Mouse (Mus musculus): ENCODE results near the gene Eif2b5. TPM values are rescaled to one million over a fixed set of nuclear protein-coding genes. Genes with fewer than 3 reads are reported as not detected.
"Not testable (repeated sequence)": the region's sequence is repeated elsewhere in the genome, so short reads cannot be mapped to it uniquely, and the experiment has no call there.

Eif2b5 gene
- 158 and 160 TPM in 2 replicates for polyA plus RNA-seq (2016; fragmentation: Nextera tagmentation; extraction: Ambion mirVana)

GRCm38 (mm10) chr16:20498677-20499475 is at the start of gene Eif2b5:
TSS of gene Eif2b5 (plus strand) at chr16:20498817.
- peaks cover 15% of the 10 kb centered on the region for H3K27me3 ChIP-seq (ENCODE audit: poor library complexity, severe bottlenecking)
- peaks cover 26% of the 10 kb centered on the region for H3K4me1 ChIP-seq
- DNase-seq (ENCODE audit: extremely low spot score, low spot score): peak; percentile 88
- peak within 1 kb of the TSS; percentile 86 for H3K4me3 ChIP-seq
- peak within 1 kb of the TSS; percentile 93 for H3K27ac ChIP-seq
- under 1% methylated on average over 49 of the region's 49 CpGs for WGBS
- H3K9me3 ChIP-seq: no peaks in the 10 kb centered on the region
- peaks cover 39% of the 10 kb centered on the region for H3K36me3 ChIP-seq (replicated peaks)

GRCm38 (mm10) chr16:20451774-20452173 is 46.8 kb upstream of the Eif2b5 start:
- Histone ChIP-seq H3K4me3 (no peak overlapping the region), H3K27me3 (ENCODE audit: poor library complexity, severe bottlenecking) (no peaks in the 10 kb centered on the region), H3K9me3 (no peaks in the 10 kb centered on the region), H3K27ac (no peak overlapping the region), H3K4me1 (0 out of 2 replicates have a peak, but pooled peaks cover 3% of the 10 kb centered on the region), H3K36me3 (replicated peaks) (no peaks in the 10 kb centered on the region)
- WGBS: 84% methylated on average over 6 of the region's 6 CpGs
- DNase-seq (ENCODE audit: extremely low spot score, low spot score): no peak

- Histone ChIP-seq H3K27ac (no peak overlapping the region), H3K4me3 (no peak overlapping the region), H3K9me3 (no peaks in the 10 kb centered on the region), H3K36me3 (replicated peaks) (no peaks in the 10 kb centered on the region), H3K4me1 (0 out of 2 replicates have a peak, but pooled peaks cover under 1% of the 10 kb centered on the region), H3K27me3 (ENCODE audit: poor library complexity, severe bottlenecking) (no peaks in the 10 kb centered on the region)
- WGBS: 95% methylated on average over 6 of the region's 6 CpGs
- no peak for DNase-seq (ENCODE audit: extremely low spot score, low spot score)
Measured at GRCm38 (mm10) chr16:20454155-20454654, 44.4 kb upstream of the Eif2b5 start.

- Histone ChIP-seq H3K36me3 (replicated peaks) (no peaks in the 10 kb centered on the region), H3K4me1 (no peaks in the 10 kb centered on the region), H3K4me3 (no peak overlapping the region), H3K27ac (no peak overlapping the region), H3K9me3 (no peaks in the 10 kb centered on the region), H3K27me3 (ENCODE audit: poor library complexity, severe bottlenecking) (no peaks in the 10 kb centered on the region)
- WGBS: 57% methylated on average over 1 of the region's 1 CpGs
- no peak for DNase-seq (ENCODE audit: extremely low spot score, low spot score)
Measured at GRCm38 (mm10) chr16:20456106-20456505, 42.5 kb upstream of the Eif2b5 start.

GRCm38 (mm10) chr16:20458736-20459135 is 39.9 kb upstream of the Eif2b5 start:
- not testable (repeated sequence) for H3K4me1 ChIP-seq; H3K9me3 ChIP-seq; H3K27me3 ChIP-seq (ENCODE audit: poor library complexity, severe bottlenecking); DNase-seq (ENCODE audit: extremely low spot score, low spot score); H3K4me3 ChIP-seq; H3K27ac ChIP-seq; H3K36me3 ChIP-seq (replicated peaks)
- WGBS: 98% methylated on average over 5 of the region's 5 CpGs

- no peak for DNase-seq (ENCODE audit: extremely low spot score, low spot score)
- no peak overlapping the region for H3K4me3 ChIP-seq
- H3K36me3 ChIP-seq (replicated peaks): no peaks in the 10 kb centered on the region
- no peaks in the 10 kb centered on the region for H3K9me3 ChIP-seq
- H3K27ac ChIP-seq: no peak overlapping the region
- no peaks in the 10 kb centered on the region for H3K27me3 ChIP-seq (ENCODE audit: poor library complexity, severe bottlenecking)
- no peaks in the 10 kb centered on the region for H3K4me1 ChIP-seq
Measured at GRCm38 (mm10) chr16:20464725-20465124, 33.9 kb upstream of the Eif2b5 start.

- DNase-seq (ENCODE audit: extremely low spot score, low spot score): no peak
- H3K4me3 ChIP-seq: no peak overlapping the region
- no peaks in the 10 kb centered on the region for H3K36me3 ChIP-seq (replicated peaks)
- H3K4me1 ChIP-seq: no peaks in the 10 kb centered on the region
- no peak overlapping the region for H3K27ac ChIP-seq
- no peaks in the 10 kb centered on the region for H3K27me3 ChIP-seq (ENCODE audit: poor library complexity, severe bottlenecking)
- H3K9me3 ChIP-seq: no peaks in the 10 kb centered on the region
- 89% methylated on average over 2 of the region's 2 CpGs for WGBS
Measured at GRCm38 (mm10) chr16:20470981-20471380, 27.6 kb upstream of the Eif2b5 start.

GRCm38 (mm10) chr16:20471686-20472085 is 26.9 kb upstream of the Eif2b5 start:
- Histone ChIP-seq H3K4me1 (no peaks in the 10 kb centered on the region), H3K36me3 (replicated peaks) (no peaks in the 10 kb centered on the region), H3K4me3 (no peak overlapping the region), H3K27me3 (ENCODE audit: poor library complexity, severe bottlenecking) (no peaks in the 10 kb centered on the region), H3K9me3 (no peaks in the 10 kb centered on the region), H3K27ac (no peak overlapping the region)
- WGBS: 80% methylated on average over 1 of the region's 1 CpGs
- no peak for DNase-seq (ENCODE audit: extremely low spot score, low spot score)

- Histone ChIP-seq H3K36me3 (replicated peaks) (no peaks in the 10 kb centered on the region), H3K27me3 (ENCODE audit: poor library complexity, severe bottlenecking) (no peaks in the 10 kb centered on the region), H3K27ac (no peak overlapping the region), H3K9me3 (no peaks in the 10 kb centered on the region), H3K4me1 (peaks cover 9% of the 10 kb centered on the region; the same call in 1 of the 2 replicates), H3K4me3 (no peak overlapping the region)
- DNase-seq (ENCODE audit: extremely low spot score, low spot score): no peak
- WGBS: 91% methylated on average over 1 of the region's 1 CpGs
Measured at GRCm38 (mm10) chr16:20473748-20474147, 24.9 kb upstream of the Eif2b5 start.

GRCm38 (mm10) chr16:20474211-20474610 is 24.4 kb upstream of the Eif2b5 start:
- no peak overlapping the region for H3K4me3 ChIP-seq
- H3K36me3 ChIP-seq (replicated peaks): no peaks in the 10 kb centered on the region
- no peak overlapping the region for H3K27ac ChIP-seq
- no peaks in the 10 kb centered on the region for H3K27me3 ChIP-seq (ENCODE audit: poor library complexity, severe bottlenecking)
- DNase-seq (ENCODE audit: extremely low spot score, low spot score): no peak
- H3K9me3 ChIP-seq: no peaks in the 10 kb centered on the region
- WGBS: 96% methylated on average over 8 of the region's 8 CpGs
- peaks cover 9% of the 10 kb centered on the region; the same call in 1 of the 2 replicates for H3K4me1 ChIP-seq

- Histone ChIP-seq H3K9me3 (no peaks in the 10 kb centered on the region), H3K36me3 (replicated peaks) (no peaks in the 10 kb centered on the region), H3K4me1 (peaks cover 9% of the 10 kb centered on the region; the same call in 1 of the 2 replicates), H3K27ac (no peak overlapping the region), H3K4me3 (no peak overlapping the region), H3K27me3 (ENCODE audit: poor library complexity, severe bottlenecking) (no peaks in the 10 kb centered on the region)
- WGBS: 90% methylated on average over 6 of the region's 6 CpGs
- DNase-seq (ENCODE audit: extremely low spot score, low spot score): no peak
Measured at GRCm38 (mm10) chr16:20474786-20475185, 23.8 kb upstream of the Eif2b5 start.

- no peak overlapping the region for H3K4me3 ChIP-seq
- no peaks in the 10 kb centered on the region for H3K9me3 ChIP-seq
- no peak for DNase-seq (ENCODE audit: extremely low spot score, low spot score)
- 79% methylated on average over 1 of the region's 1 CpGs for WGBS
- H3K36me3 ChIP-seq (replicated peaks): no peaks in the 10 kb centered on the region
- no peak overlapping the region for H3K27ac ChIP-seq
- peaks cover 9% of the 10 kb centered on the region; the same call in 1 of the 2 replicates for H3K4me1 ChIP-seq
- H3K27me3 ChIP-seq (ENCODE audit: poor library complexity, severe bottlenecking): no peaks in the 10 kb centered on the region
Measured at GRCm38 (mm10) chr16:20475335-20475734, 23.3 kb upstream of the Eif2b5 start.

- WGBS: 65% methylated on average over 1 of the region's 1 CpGs
- H3K27ac ChIP-seq: no peak overlapping the region
Measured at GRCm38 (mm10) chr16:20476857-20477256, 21.8 kb upstream of the Eif2b5 start.

More at GRCm38 (mm10) chr16:20476857-20477256, 21.8 kb upstream of the Eif2b5 start:
- DNase-seq (ENCODE audit: extremely low spot score, low spot score): no peak
- Histone ChIP-seq H3K9me3 (no peaks in the 10 kb centered on the region), H3K4me1 (peaks cover 9% of the 10 kb centered on the region; the same call in 1 of the 2 replicates), H3K4me3 (no peak overlapping the region), H3K27me3 (ENCODE audit: poor library complexity, severe bottlenecking) (no peaks in the 10 kb centered on the region), H3K36me3 (replicated peaks) (no peaks in the 10 kb centered on the region)
